Mouse (Mus musculus): Measurements from ENCODE around the gene Nodal. TPM values are rescaled to one million over a fixed set of nuclear protein-coding genes. Genes with fewer than 3 reads are reported as not detected.
A peak's percentile ranks its signal among the peaks of the same experiment; 100 is the strongest.
"Not testable (repeated sequence)": the region's sequence is repeated elsewhere in the genome, so short reads cannot be mapped to it uniquely, and the experiment has no call there.

Gene Nodal
- total and polyA plus RNA-seq, 3 experiments, result not detected

DNA sequence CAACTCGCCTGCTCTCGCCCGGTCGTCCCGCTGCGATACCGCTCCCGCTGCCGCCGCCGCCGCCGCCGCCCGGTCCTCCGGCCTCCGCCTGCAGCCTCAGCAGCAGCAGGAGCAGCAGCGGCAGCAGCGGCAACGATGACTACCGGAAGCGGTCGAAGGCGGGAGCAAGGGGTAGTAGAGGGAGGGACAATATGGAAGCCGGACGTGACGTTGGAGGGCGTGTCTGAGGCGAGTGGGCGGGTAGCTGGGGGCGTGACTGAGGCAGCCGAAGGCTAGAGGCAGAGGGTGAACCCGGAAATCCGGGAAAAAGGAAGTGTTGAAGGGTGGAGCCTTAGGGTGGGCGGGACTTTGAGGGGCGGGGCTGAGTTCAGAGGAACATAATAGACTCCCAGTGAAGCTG lies 34.9 kb downstream of the Nodal start, which contains the start of gene Eif4ebp2 (continued):
- TF ChIP-seq RCOR1 (IDR thresholded peaks at IDR 0.05; ENCODE audit: low read depth, low read length) (no peak), ZC3H11A (IDR thresholded peaks at IDR 0.05; ENCODE audit: low read depth, low read length) (no peak), MYC (IDR thresholded peaks at IDR 0.05; ENCODE audit: low read depth, low read length) (no peak), BHLHE40 (IDR thresholded peaks at IDR 0.05; ENCODE audit: borderline replicate concordance, low read depth, low read length) (no peak), ZKSCAN1 (IDR thresholded peaks at IDR 0.05; ENCODE audit: low read depth, low read length) (no peak)

DNA sequence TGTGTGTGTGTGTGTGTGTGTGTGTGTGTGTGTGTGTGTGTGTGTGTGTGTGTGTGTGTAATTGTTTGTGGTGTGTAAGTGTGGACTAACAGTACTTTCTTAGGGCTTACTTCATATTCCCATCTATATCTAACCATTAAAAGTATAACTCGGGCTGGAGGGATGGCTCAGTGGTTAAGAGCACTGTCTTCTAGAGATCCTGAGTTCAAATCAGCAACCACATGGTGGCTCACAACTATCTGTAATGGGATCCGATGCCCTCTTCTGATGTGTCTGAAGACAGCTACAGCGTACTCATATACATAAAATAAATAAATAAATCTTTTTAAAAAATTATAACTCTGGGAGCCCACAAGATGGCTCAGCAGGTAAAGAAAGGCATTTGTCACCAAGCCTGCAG lies 35.4 kb downstream of the Nodal start:
- H3K4me3 ChIP-seq (ENCODE audit: control insufficient read depth in 1 of 2, insufficient read depth in 1 of 2, low read depth in 2 of 2, low read length in 2 of 2), result peak overlapping the region in 1 of 2 experiments; percentile 7; a peak in 2 of 4 replicates
- not testable (repeated sequence) for DNase-seq (ENCODE audit: low read depth, low spot score); H3K27ac ChIP-seq (ENCODE audit: control insufficient read depth, low read depth, low read length)

DNA sequence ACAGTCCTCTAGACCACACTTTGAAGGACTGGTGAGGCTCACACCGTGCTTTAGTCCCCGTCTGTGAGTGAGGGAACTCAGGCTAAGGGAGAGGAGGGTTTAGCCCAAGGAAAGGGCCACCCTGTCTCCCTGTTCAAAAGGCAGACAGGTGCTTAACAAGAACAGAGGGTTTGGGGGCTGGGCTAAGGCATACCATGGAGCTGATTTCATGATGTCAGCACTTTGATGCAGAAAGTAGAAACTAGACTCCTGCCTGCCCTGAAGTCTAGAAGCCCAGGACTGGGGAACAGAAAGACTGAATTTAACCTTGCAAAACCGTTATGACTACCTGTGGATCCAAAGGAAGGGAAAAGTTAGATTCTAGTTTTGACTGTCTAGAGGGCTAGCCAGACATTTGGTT lies 39.4 kb downstream of the Nodal start:
- TF ChIP-seq MAZ (IDR thresholded peaks at IDR 0.05; ENCODE audit: low read depth, low read length) (no peak), ELF1 (IDR thresholded peaks at IDR 0.05; ENCODE audit: low read depth, low read length) (no peak), UBTF (IDR thresholded peaks at IDR 0.05; ENCODE audit: borderline replicate concordance, insufficient read depth, low read depth, low read length) (no peak), NELFE (IDR thresholded peaks at IDR 0.05; ENCODE audit: low read depth, low read length) (no peak)
- Histone ChIP-seq H3K27me3 (ENCODE audit: control insufficient read depth in 1 of 2, insufficient read depth in 2 of 2, low read length in 2 of 2) (0 out of 4 replicates have a peak, but pooled peaks cover 0 to 2% of the 10 kb centered on the region in 2 experiments), H3K79me2 (ENCODE audit: control insufficient read depth, insufficient read depth, low read length, poor library complexity) (peaks cover 4% of the 10 kb centered on the region), H3K9me3 (replicated peaks; ENCODE audit: insufficient read depth, low read length) (no peaks in the 10 kb centered on the region), H3K36me3 (ENCODE audit: control insufficient read depth in 1 of 2, insufficient read depth in 2 of 2, low read length in 2 of 2) (no peaks in the 10 kb centered on the region), H3K4me3 (ENCODE audit: control insufficient read depth in 1 of 2, insufficient read depth in 1 of 2, low read depth in 2 of 2, low read length in 2 of 2) (no peak overlapping the region), H3K4me1 (ENCODE audit: control insufficient read depth in 1 of 2, insufficient read depth in 2 of 2, low read length in 2 of 2) (no peaks in the 10 kb centered on the region; a peak in 1 of 4 replicates), H3K9ac (ENCODE audit: control insufficient read depth, low read depth, low read length, poor library complexity, severe bottlenecking) (no peak overlapping the region), H3K27ac (ENCODE audit: control insufficient read depth, low read depth, low read length) (no peak overlapping the region)
- no peak for DNase-seq (ENCODE audit: low read depth, low spot score)

More for the DNA sequence above, 35.4 kb downstream of the Nodal start:
- Histone ChIP-seq H3K36me3 (ENCODE audit: control insufficient read depth in 1 of 2, insufficient read depth in 2 of 2, low read length in 2 of 2) (peaks cover 1 to 29% of the 10 kb centered on the region in 2 experiments; a peak in 3 of 4 replicates), H3K79me2 (ENCODE audit: control insufficient read depth, insufficient read depth, low read length, poor library complexity) (peaks cover 41% of the 10 kb centered on the region), H3K4me1 (ENCODE audit: control insufficient read depth in 1 of 2, insufficient read depth in 2 of 2, low read length in 2 of 2) (peaks cover 8 to 29% of the 10 kb centered on the region in 2 experiments)
- H3K9ac ChIP-seq (ENCODE audit: control insufficient read depth, low read depth, low read length, poor library complexity, severe bottlenecking); H3K27me3 ChIP-seq (ENCODE audit: control insufficient read depth in 1 of 2, insufficient read depth in 2 of 2, low read length in 2 of 2); H3K9me3 ChIP-seq (replicated peaks; ENCODE audit: insufficient read depth, low read length): not testable (repeated sequence)

DNA sequence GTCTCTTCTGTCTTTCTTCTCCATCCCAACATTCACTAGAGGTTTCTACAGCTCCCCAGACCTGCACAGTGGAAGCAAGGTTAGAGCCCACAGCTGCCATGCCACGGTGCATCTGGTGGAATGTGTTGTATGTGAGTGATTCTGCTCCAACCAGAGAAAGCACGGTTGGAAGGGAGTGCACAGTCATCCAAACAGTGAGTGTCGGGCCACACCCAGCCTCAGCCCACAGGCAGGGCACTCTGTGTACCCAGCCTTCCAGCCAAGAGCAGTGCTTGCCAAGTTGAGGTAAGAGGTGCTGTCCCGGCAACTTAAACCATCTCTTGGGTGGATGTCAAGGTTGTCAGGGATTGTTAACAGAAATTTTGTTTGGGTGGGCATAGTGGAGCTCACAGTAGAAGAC lies 47.2 kb downstream of the Nodal start:
- Histone ChIP-seq H3K27me3 (ENCODE audit: control insufficient read depth in 1 of 2, insufficient read depth in 2 of 2, low read length in 2 of 2) (no peaks in the 10 kb centered on the region), H3K27ac (ENCODE audit: control insufficient read depth, low read depth, low read length) (no peak overlapping the region)

More for the DNA sequence above, 47.2 kb downstream of the Nodal start:
- Histone ChIP-seq H3K4me1 (ENCODE audit: control insufficient read depth in 1 of 2, insufficient read depth in 2 of 2, low read length in 2 of 2) (peaks cover 6 to 18% of the 10 kb centered on the region in 2 experiments), H3K9me3 (replicated peaks; ENCODE audit: insufficient read depth, low read length) (no peaks in the 10 kb centered on the region), H3K4me3 (ENCODE audit: control insufficient read depth in 1 of 2, insufficient read depth in 1 of 2, low read depth in 2 of 2, low read length in 2 of 2) (no peak overlapping the region), H3K9ac (ENCODE audit: control insufficient read depth, low read depth, low read length, poor library complexity, severe bottlenecking) (no peak overlapping the region), H3K36me3 (ENCODE audit: control insufficient read depth in 1 of 2, insufficient read depth in 2 of 2, low read length in 2 of 2) (peaks cover 0 to 7% of the 10 kb centered on the region in 2 experiments; a peak in 2 of 4 replicates), H3K79me2 (ENCODE audit: control insufficient read depth, insufficient read depth, low read length, poor library complexity) (no peaks in the 10 kb centered on the region)
- TF ChIP-seq TAL1 (IDR thresholded peaks at IDR 0.05; ENCODE audit: low read length), result no peak
- DNase-seq (ENCODE audit: low read depth, low spot score), result peak; percentile 70

Measured in MEL (cell line).